Mouse (Mus musculus): ENCODE measurements around the gene Cnn1. TPM values are rescaled to one million over a fixed set of nuclear protein-coding genes. Genes with fewer than 3 reads are reported as not detected.

Cnn1 gene
- total RNA-seq (2023) = not detected in 4 replicates

DNA sequence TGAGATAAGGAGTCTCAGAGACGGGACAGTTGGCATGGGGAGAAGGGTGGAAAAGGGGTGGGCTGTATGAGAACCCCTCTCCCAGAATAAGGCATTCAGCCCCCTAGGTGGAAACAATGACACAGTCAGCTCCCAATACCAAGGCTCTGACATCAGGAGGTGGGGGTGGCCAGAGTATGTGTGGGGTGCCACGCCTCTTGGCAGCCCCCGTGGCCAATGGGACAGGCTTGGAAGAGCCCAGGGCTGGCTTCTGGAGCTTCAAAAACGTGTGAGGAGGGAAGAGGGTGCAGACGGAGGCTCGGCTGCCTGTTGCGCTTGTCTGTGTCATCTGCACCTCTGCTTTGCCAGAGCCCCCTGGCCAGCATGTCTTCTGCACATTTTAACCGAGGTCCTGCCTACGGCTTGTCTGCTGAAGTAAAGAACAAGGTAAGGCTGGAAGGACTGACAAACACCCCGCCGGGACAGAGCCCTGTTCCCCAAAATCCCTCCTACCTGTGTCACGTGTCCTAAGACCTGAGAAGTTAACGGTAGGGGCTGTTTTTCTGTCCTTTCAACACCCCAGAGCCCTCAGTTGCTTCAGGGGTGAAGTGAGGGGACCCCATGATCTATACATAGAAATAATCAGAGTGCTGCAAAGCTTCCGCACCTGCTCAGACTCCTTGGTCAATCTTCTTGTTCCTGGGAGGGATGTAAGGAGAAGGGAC, at the start of gene Cnn1:
Gene Cnn1 (plus strand): TSS at position 224 of the 704 bp plus-strand sequence.

DNA sequence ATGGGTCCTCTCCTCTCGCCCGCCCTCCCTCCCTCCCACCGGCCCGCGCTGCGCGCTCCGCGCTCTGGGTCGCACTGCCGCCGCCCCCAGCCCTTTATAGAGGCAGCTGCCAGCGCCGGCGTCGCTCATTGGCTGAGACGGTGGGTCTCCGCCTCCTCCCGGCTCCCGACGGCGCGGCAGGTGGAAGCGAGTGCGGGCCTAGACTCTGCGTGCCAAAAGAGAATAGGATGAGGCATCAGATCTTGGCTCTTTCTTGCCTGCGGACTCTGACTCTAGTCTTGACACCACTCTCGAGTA, 47.1 kb upstream of the Cnn1 start, which contains the start of gene Elavl3:
Gene Elavl3 (minus strand): TSS at position 66 of the 297 bp plus-strand sequence.

GRCm38 (mm10) chr9:22070791-22071573, 28.0 kb upstream of the Cnn1 start, which contains the start of the genes Gm49318 and Zfp653:
Gene Gm49318, minus strand, starts transcription at chr9:22071259.
Gene Zfp653, minus strand, starts transcription at chr9:22071376.

GRCm38 (mm10) chr9:22085022-22085834, 13.8 kb upstream of the Cnn1 start, which contains the start of gene Ecsit:
Gene Ecsit, minus strand, starts transcription at chr9:22085438.

DNA sequence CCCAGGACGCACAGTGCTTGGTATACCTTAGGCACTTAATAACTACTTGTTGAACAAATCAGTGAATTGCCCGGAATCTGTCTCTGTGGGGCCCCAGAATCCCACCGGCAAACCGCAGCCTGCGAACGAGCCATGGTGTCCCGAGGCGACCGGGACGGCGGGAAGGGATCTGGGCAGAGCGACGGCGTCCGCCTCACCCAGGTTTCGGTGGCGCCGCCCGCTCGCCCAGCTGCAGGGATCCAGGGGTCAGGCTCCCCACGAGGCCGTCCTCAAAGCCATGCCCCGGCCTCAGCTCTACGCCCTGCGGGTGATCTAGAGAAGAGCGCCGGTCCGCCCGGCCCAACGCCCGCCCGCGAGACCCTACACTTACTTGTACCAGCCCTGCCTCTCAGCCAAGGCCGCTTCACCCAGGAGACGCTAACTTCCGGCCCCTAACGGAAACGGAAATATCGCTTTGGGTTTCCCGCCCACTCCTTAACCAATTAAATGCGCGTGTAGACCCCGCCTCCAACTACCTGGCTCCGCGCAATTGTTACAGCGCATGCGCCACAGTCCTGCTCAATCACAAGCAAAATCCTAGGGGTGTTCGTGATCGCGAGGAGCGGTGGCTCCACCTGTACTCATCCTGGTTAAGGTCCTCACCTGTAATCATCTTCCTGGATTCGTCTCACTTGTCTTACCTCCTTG, 17.9 kb downstream of the Cnn1 start, which contains the start of gene Elof1:
Gene Elof1 (minus strand): TSS at position 433 of the 687 bp plus-strand sequence.

DNA sequence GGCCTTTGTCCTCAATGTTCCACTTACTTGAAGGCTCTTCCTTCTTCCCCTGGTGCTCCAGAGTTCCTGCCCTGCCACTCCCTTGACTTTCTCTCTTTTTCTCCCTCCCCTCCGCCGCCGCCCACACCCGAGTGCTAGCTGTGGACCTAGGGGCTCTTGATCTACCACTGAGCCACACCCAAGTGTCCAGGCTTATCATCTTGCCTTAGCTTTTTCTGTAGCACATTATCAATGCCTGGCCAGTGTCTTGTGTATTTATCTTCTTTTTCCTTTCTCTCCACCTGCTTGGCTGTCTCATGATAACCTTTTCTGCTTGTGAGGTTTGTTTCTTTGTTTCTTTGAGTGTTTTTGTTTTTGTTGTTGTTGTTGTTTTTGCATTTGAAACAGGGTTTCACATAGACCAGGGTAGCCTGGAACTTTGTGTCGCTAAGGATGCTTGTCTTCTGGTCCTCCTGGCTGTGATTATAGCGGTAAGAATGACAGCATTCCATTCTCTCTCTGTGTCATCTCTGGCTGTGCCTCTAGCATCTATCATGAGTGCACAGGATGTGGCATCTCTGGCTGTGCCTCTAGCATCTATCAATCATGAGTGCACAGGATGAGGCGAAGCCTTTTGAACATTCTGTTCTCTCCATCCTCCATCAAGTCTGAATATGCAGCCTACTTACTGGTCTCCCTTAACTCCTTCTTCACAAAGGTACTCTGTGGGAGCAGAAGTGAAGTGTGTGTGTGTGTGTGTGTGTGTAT, 36.8 kb downstream of the Cnn1 start, which contains the start of gene Acp5:
Gene Acp5 (minus strand): TSS at position 68 of the 747 bp plus-strand sequence.

GRCm38 (mm10) chr9:22156497-22157245, 57.7 kb downstream of the Cnn1 start, which contains the start of gene Pigyl:
Gene Pigyl, plus strand, starts transcription at chr9:22156846.

Other genes with a start within 250 kb of the Cnn1 start
- gene Dock6, start 246.6 kb upstream of the Cnn1 start, total RNA-seq (2023) = 13.1 to 17.6 TPM (median 16.5 TPM) in 4 replicates
- gene Rab3d, start 181.0 kb upstream of the Cnn1 start, total RNA-seq (2023) = 3.3 to 5.5 TPM (median 3.6 TPM) in 4 replicates
- gene Ccdc159, start 171.7 kb upstream of the Cnn1 start, total RNA-seq (2023) = 0.89 TPM in 1 of 4 replicates, not detected in the others
- gene Tmem205, start 171.7 kb upstream of the Cnn1 start, total RNA-seq (2023) = 0.95 to 1.5 TPM in 2 of 4 replicates, not detected in the others
- gene Plppr2, start 162.2 kb upstream of the Cnn1 start, total RNA-seq (2023) = 1.3 to 1.4 TPM (median 1.3 TPM) in 4 replicates
- 7.7 to 11.2 TPM (median 9.9 TPM) in 4 replicates for gene Swsap1, start 143.5 kb upstream of the Cnn1 start, total RNA-seq (2023)
- not detected in 4 replicates for gene Epor, start 135.7 kb upstream of the Cnn1 start, total RNA-seq (2023)
- not detected in 4 replicates for gene Rgl3, start 109.8 kb upstream of the Cnn1 start, total RNA-seq (2023)
- not detected in 4 replicates for gene Ccdc151, start 96.6 kb upstream of the Cnn1 start, total RNA-seq (2023)
- 64.4 to 73.1 TPM (median 72.2 TPM) in 4 replicates for gene Prkcsh, start 96.4 kb upstream of the Cnn1 start, total RNA-seq (2023)
- not detected in 4 replicates for gene Elavl3, start 47.2 kb upstream of the Cnn1 start, total RNA-seq (2023)
- gene Gm49318, start 28.0 kb upstream of the Cnn1 start, total RNA-seq (2023) = not detected in 4 replicates
- gene Zfp653, start 27.8 kb upstream of the Cnn1 start, total RNA-seq (2023) = 28.4 to 35.4 TPM (median 33.4 TPM) in 4 replicates
- gene Ecsit, start 13.8 kb upstream of the Cnn1 start, total RNA-seq (2023) = 17.8 to 24.6 TPM (median 20.1 TPM) in 4 replicates
- 32.6 to 40.3 TPM (median 38.1 TPM) in 4 replicates for gene Elof1, start 18.0 kb downstream of the Cnn1 start, total RNA-seq (2023)
- 180 to 182 TPM (median 181 TPM) in 4 replicates for gene Acp5, start 36.5 kb downstream of the Cnn1 start, total RNA-seq (2023)
- gene Pigyl, start 57.6 kb downstream of the Cnn1 start, total RNA-seq (2023) = 9.4 to 13.4 TPM (median 12.8 TPM) in 4 replicates
- gene Zfp872, start 88.9 kb downstream of the Cnn1 start, total RNA-seq (2023) = not detected in 4 replicates
- 30.0 to 35.4 TPM (median 32.2 TPM) in 4 replicates for gene Zfp809, start 126.5 kb downstream of the Cnn1 start, total RNA-seq (2023)
- 2.0 to 3.0 TPM (median 2.6 TPM) in 4 replicates for gene Zfp599, start 160.7 kb downstream of the Cnn1 start, total RNA-seq (2023)
- gene Zfp810, start 208.4 kb downstream of the Cnn1 start, total RNA-seq (2023) = 14.5 to 15.2 TPM (median 14.8 TPM) in 4 replicates